Mouse (Mus musculus) layer of hippocampus, adult 2 months (tissue): ENCODE data around the gene Naaladl1. TPM values are rescaled to one million over a fixed set of nuclear protein-coding genes. Genes with fewer than 3 reads are reported as not detected.
A peak's percentile ranks its signal among the peaks of the same experiment; 100 is the strongest.
"Not testable (repeated sequence)": the region's sequence is repeated elsewhere in the genome, so short reads cannot be mapped to it uniquely, and the experiment has no call there.

ENCODE experiments used
- DNase-seq, 2 experiments: peaks; one replicate each; pipeline ENCODE4 v3.0.0; 2022; ENCODE audit warnings: low spot score in 2 of 2
- H3K27ac ChIP-seq: fragments of 200-600 bp; 2 replicates; pipeline ENCODE4 v1.8.1; 2022
- H3K4me3 ChIP-seq: fragments of 200-600 bp; 2 replicates; pipeline ENCODE4 v1.8.1; 2022; ENCODE audit warnings: mild to moderate bottlenecking
- CTCF ChIP-seq: fragments of 200-600 bp; conservative IDR thresholded peaks from 2 replicates; pipeline ENCODE4 v1.8.1; 2022; ENCODE audit warnings: antibody characterized with exemption, mild to moderate bottlenecking, moderate library complexity
- total RNA-seq, 2 experiments: library from RNA; stranded (reverse); gene quantifications; 2 replicates each; pipeline ENCODE4 v1.2.3; 2021

Gene Naaladl1
- total RNA-seq, 2 experiments from 2014 or later: 0.17 TPM; not detected in 1

GRCm38 (mm10) chr19:6126289-6126688, 20.7 kb downstream of the Naaladl1 start:
- H3K27ac ChIP-seq: no peak overlapping the region
- H3K4me3 ChIP-seq: no peak overlapping the region
- peak; percentile 86 for TF ChIP-seq CTCF
- peak in 1 of 2 experiments; percentile 56 for DNase-seq

- peak overlapping the region; percentile 95 for H3K27ac ChIP-seq
- no peak for TF ChIP-seq CTCF
- peak overlapping the region; percentile 91 for H3K4me3 ChIP-seq
- DNase-seq: no peak
These were observed 21.4 kb downstream of the Naaladl1 start for GRCm38 (mm10) chr19:6126789-6127580.

- peak; percentile 92 to 95 for DNase-seq
- Histone ChIP-seq H3K4me3 (peak within 1 kb of the TSS; percentile 91), H3K27ac (peak within 1 kb of the TSS; percentile 95)
- TF ChIP-seq CTCF: no peak
These were observed 22.3 kb downstream of the Naaladl1 start, which contains the start of gene Snx15 for GRCm38 (mm10) chr19:6127760-6128341. TSS of gene Snx15 (minus strand) at chr19:6128304.

GRCm38 (mm10) chr19:6130414-6131128, 25.0 kb downstream of the Naaladl1 start:
- not testable (repeated sequence) for H3K4me3 ChIP-seq, DNase-seq, H3K27ac ChIP-seq

GRCm38 (mm10) chr19:6132171-6132827, 26.7 kb downstream of the Naaladl1 start:
- no peak for TF ChIP-seq CTCF
- no peak for DNase-seq
- Histone ChIP-seq H3K27ac (peak overlapping the region; percentile 74), H3K4me3 (no peak overlapping the region)

- H3K4me3 ChIP-seq, DNase-seq: not testable (repeated sequence)
- H3K27ac ChIP-seq: peak overlapping the region; percentile 70; the same call in 1 of the 2 replicates
These were observed 27.6 kb downstream of the Naaladl1 start for GRCm38 (mm10) chr19:6133197-6133596.

- no peak for DNase-seq
- no peak overlapping the region for H3K4me3 ChIP-seq
- TF ChIP-seq CTCF: no peak
- H3K27ac ChIP-seq: no peak overlapping the region
These were observed 30.8 kb downstream of the Naaladl1 start for GRCm38 (mm10) chr19:6136397-6136796.

- no peak for TF ChIP-seq CTCF
- H3K27ac ChIP-seq: peak overlapping the region; percentile 99
- DNase-seq: no peak
- peak overlapping the region; percentile 78 for H3K4me3 ChIP-seq
These were observed 34.1 kb downstream of the Naaladl1 start for GRCm38 (mm10) chr19:6139701-6140100.

GRCm38 (mm10) chr19:6140374-6140677, 34.7 kb downstream of the Naaladl1 start:
- H3K4me3 ChIP-seq: peak overlapping the region; percentile 78
- H3K27ac ChIP-seq: peak overlapping the region; percentile 99
- DNase-seq: no peak
- no peak for TF ChIP-seq CTCF

GRCm38 (mm10) chr19:6140678-6141393, 35.3 kb downstream of the Naaladl1 start, which contains the start of gene Batf2:
TSS of gene Batf2 (plus strand) at chr19:6140983.
- peak within 1 kb of the TSS; percentile 99 for H3K27ac ChIP-seq
- peak within 1 kb of the TSS; percentile 78 for H3K4me3 ChIP-seq
- peak; percentile 82 for TF ChIP-seq CTCF
- DNase-seq: peak; percentile 89 to 92

- H3K27ac ChIP-seq: peak within 1 kb of the TSS; percentile 99
- peak; percentile 80 to 83 for DNase-seq
- peak; percentile 75 for TF ChIP-seq CTCF
- H3K4me3 ChIP-seq: peak within 1 kb of the TSS; percentile 78
These were observed 35.8 kb downstream of the Naaladl1 start, which contains the start of gene Arl2 for GRCm38 (mm10) chr19:6141394-6141749. TSS of gene Arl2 (minus strand) at chr19:6141548.

GRCm38 (mm10) chr19:6144842-6145241, 39.3 kb downstream of the Naaladl1 start:
- no peak overlapping the region for H3K27ac ChIP-seq
- no peak for DNase-seq
- peak; percentile 28 for TF ChIP-seq CTCF
- no peak overlapping the region for H3K4me3 ChIP-seq

- DNase-seq: no peak
- H3K4me3 ChIP-seq: no peak overlapping the region
- no peak for TF ChIP-seq CTCF
- H3K27ac ChIP-seq: no peak overlapping the region
These were observed 49.6 kb downstream of the Naaladl1 start for GRCm38 (mm10) chr19:6155174-6155573.
